Mouse (Mus musculus) small intestine, adult 2 months (tissue): ENCODE measurements around the gene Nf1.

ENCODE experiments used
- CTCF ChIP-seq: fragments of 200-500 bp; IDR thresholded peaks from 2 replicates; pipeline ENCODE4 v1.5.1; 2012; ENCODE audit warnings: low read depth, mild to moderate bottlenecking, control low read depth, inconsistent platforms, low read length, moderate library complexity, mixed read lengths; ENCODE audit not compliant: insufficient replicate concordance, insufficient read length; ENCODE audit errors: extremely low read depth
- POLR2A ChIP-seq: fragments of 200-500 bp; IDR thresholded peaks from 2 replicates; pipeline ENCODE4 v1.6.1; 2012; ENCODE audit warnings: low read depth, mild to moderate bottlenecking, control low read depth, inconsistent platforms, low read length, moderate library complexity

DNA sequence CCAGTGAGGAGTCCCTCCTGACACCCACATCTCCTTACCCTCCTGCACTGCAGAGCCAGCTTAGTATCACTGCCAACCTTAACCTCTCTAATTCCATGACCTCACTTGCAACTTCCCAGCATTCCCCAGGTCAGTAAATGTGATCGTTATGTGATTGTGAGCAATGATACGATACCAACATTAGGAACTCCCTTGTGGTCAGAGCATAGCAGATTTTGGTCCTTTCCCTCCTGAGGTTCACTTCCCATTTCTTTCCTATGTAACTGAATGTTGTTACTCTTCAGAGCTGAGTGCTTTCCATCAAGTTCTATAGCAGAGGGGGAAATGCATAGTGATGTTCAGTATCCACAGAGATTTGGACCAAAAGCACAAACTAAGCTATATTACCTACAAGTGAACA is 230.8 kb downstream of the Nf1 start:
- TF ChIP-seq CTCF: no peak
- TF ChIP-seq POLR2A: no peak
